Mouse (Mus musculus): Measurements from ENCODE around the gene Abhd2. TPM values are rescaled to one million over a fixed set of nuclear protein-coding genes. Genes with fewer than 3 reads are reported as not detected.

Abhd2 gene
- polyA plus RNA-seq, 1 experiment from 2014 or later: 11.6 TPM

DNA sequence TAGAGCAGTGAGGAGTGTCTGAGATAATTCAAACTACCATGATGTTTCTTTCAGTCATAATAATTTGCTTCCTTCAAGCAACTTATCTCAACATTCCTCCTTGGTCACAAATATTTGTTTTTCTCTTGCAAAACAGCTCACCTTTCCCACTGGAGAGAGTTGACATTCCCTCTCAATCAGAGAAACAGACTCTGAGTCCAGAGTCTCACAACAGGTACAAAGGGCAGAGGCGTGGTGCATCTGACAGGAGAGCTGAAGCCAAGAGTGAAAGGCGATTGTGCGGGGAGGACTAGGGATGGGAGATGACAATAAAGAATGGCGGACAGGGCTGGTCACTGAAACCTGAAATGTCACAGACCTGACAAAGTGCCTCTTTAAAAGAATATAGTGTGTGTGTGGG, 16.3 kb upstream of the Abhd2 start:
- 90% methylated on average over 4 of the region's 4 CpGs for WGBS
- H3K9ac ChIP-seq (ENCODE audit: low read length): no peak overlapping the region
- no peaks in the 10 kb centered on the region for H3K36me3 ChIP-seq (ENCODE audit: control insufficient read depth, insufficient read depth, low read length)
- no peak overlapping the region for H3K27ac ChIP-seq (ENCODE audit: low read depth, low read length)
- H3K9me3 ChIP-seq (ENCODE audit: control insufficient read depth, low read length): no peaks in the 10 kb centered on the region
- H3K4me3 ChIP-seq (ENCODE audit: low read depth, low read length): no peak overlapping the region
- H3K4me1 ChIP-seq (ENCODE audit: control insufficient read depth, insufficient read depth, low read length): no peaks in the 10 kb centered on the region
- ATAC-seq (ENCODE audit: low FRiP score) (no peak), DNase-seq (ENCODE audit: low spot score, missing footprints) (no peak)
- no peaks in the 10 kb centered on the region for H3K27me3 ChIP-seq (ENCODE audit: control insufficient read depth, insufficient read depth, low read length)
- no peak overlapping the region for H3K4me2 ChIP-seq

DNA sequence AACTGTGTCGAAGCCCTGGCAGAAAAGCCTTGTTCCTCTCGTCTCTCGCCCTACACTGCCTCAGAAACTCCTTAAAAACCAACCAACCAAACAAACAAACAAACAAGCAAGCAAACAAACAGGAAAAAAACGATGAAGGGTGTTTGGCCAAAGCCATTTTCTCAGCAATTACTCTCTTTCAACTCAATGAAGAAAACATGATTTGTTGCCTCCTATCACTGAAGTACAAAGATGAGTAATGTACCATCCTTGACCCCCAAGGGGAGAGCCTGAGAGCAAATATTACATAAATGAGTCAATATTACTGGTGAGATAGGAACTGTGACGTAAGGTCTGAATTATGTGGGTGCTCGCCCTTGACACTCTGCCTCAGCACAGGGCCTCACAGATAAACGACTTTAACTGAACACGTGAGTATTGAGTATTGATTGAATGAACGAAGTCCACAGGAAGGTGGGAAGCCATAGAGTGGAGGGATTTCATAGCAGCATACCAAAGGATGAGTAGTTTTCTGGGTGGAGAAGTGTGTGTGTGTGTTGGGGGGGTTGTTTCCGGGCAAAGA, 13.9 kb upstream of the Abhd2 start:
- Histone ChIP-seq H3K4me3 (ENCODE audit: low read depth, low read length) (no peak overlapping the region), H3K4me2 (no peak overlapping the region), H3K9me3 (ENCODE audit: control insufficient read depth, low read length) (no peaks in the 10 kb centered on the region), H3K9ac (ENCODE audit: low read length) (no peak overlapping the region), H3K36me3 (ENCODE audit: control insufficient read depth, insufficient read depth, low read length) (no peaks in the 10 kb centered on the region), H3K27ac (ENCODE audit: low read depth, low read length) (no peak overlapping the region), H3K27me3 (ENCODE audit: control insufficient read depth, insufficient read depth, low read length) (no peaks in the 10 kb centered on the region), H3K4me1 (ENCODE audit: control insufficient read depth, insufficient read depth, low read length) (no peaks in the 10 kb centered on the region)
- ATAC-seq (ENCODE audit: low FRiP score): no peak
- DNase-seq (ENCODE audit: low spot score, missing footprints): no peak
- 88% methylated on average over 10 of the region's 10 CpGs for WGBS

DNA sequence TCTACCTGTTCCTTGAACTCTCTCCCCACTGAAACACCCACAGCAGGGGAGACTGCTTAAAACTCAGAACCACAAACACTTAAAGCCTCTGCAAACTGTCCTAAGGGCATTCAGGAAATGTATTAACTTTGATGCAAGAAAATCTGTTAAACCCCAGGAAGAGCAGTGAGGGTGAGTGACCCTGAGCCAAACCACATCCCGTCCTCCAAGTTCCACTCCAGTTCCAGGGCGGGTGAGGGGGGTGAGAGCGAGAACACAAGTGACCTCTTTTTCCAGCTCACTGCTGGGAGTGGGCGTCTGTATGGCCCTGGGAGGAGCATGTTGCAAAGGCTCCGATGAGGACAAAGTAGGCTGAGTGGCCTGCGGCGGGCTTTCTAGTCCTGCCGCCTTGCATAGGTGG, 10.5 kb upstream of the Abhd2 start:
- Histone ChIP-seq H3K27ac (ENCODE audit: low read depth, low read length) (no peak overlapping the region), H3K4me2 (no peak overlapping the region), H3K9ac (ENCODE audit: low read length) (no peak overlapping the region), H3K4me1 (ENCODE audit: control insufficient read depth, insufficient read depth, low read length) (no peaks in the 10 kb centered on the region), H3K9me3 (ENCODE audit: control insufficient read depth, low read length) (no peaks in the 10 kb centered on the region), H3K36me3 (ENCODE audit: control insufficient read depth, insufficient read depth, low read length) (no peaks in the 10 kb centered on the region), H3K4me3 (ENCODE audit: low read depth, low read length) (no peak overlapping the region), H3K27me3 (ENCODE audit: control insufficient read depth, insufficient read depth, low read length) (no peaks in the 10 kb centered on the region)
- no peak for ATAC-seq (ENCODE audit: low FRiP score)
- WGBS: 78% methylated on average over 8 of the region's 8 CpGs
- DNase-seq (ENCODE audit: low spot score, missing footprints): no peak

DNA sequence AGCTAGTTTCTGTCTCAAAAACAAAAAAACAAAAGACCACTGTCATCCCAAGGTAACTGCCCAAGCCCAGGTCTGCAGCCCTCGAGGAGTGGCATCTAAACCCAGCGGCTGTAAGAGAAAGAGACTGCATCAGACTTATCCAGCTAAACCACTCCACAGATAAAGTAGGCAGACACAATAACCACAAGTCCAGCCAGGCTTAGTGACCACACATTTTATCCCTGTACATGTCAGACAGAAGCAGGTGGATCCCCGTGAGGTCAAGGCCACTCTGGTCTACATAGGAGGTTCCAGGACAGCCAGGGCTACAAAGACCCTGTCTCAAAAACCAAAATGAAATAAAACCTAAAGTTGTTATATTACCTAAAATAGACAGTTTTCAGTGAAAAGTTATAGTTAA, 9.2 kb upstream of the Abhd2 start:
- ATAC-seq (ENCODE audit: low FRiP score) (no peak), DNase-seq (ENCODE audit: low spot score, missing footprints) (no peak)
- no peak overlapping the region for H3K27ac ChIP-seq (ENCODE audit: low read depth, low read length)
- H3K9me3 ChIP-seq (ENCODE audit: control insufficient read depth, low read length): no peaks in the 10 kb centered on the region
- H3K36me3 ChIP-seq (ENCODE audit: control insufficient read depth, insufficient read depth, low read length): no peaks in the 10 kb centered on the region
- no peaks in the 10 kb centered on the region for H3K27me3 ChIP-seq (ENCODE audit: control insufficient read depth, insufficient read depth, low read length)
- H3K4me3 ChIP-seq (ENCODE audit: low read depth, low read length): no peak overlapping the region
- no peak overlapping the region for H3K9ac ChIP-seq (ENCODE audit: low read length)
- no peaks in the 10 kb centered on the region for H3K4me1 ChIP-seq (ENCODE audit: control insufficient read depth, insufficient read depth, low read length)
- no peak overlapping the region for H3K4me2 ChIP-seq
- WGBS: 95% methylated on average over 3 of the region's 3 CpGs

DNA sequence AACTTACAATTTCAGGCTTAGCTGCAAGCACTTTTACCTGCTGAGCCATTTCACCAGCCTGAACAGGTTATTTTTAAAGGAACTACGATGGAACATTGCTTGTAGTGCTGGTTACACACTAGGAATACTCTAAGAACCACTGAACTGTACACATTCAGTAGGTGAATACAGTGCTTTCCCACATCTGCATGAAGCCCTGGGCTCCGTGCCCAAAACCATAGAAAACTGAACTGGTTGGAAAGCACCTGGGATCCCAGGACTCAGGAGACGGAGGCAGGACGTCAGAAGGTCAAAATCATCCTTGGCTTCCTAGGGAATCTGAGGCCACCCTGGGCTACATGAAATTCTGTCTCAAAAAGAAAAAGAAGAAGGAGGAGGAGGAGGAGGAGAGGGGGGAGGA, 6.8 kb upstream of the Abhd2 start:
- H3K4me1 ChIP-seq (ENCODE audit: control insufficient read depth, insufficient read depth, low read length): no peaks in the 10 kb centered on the region
- DNase-seq (ENCODE audit: low spot score, missing footprints): no peak
- H3K4me3 ChIP-seq (ENCODE audit: low read depth, low read length): no peak overlapping the region
- no peak overlapping the region for H3K27ac ChIP-seq (ENCODE audit: low read depth, low read length)
- no peaks in the 10 kb centered on the region for H3K27me3 ChIP-seq (ENCODE audit: control insufficient read depth, insufficient read depth, low read length)
- H3K36me3 ChIP-seq (ENCODE audit: control insufficient read depth, insufficient read depth, low read length): no peaks in the 10 kb centered on the region
- no peak for ATAC-seq (ENCODE audit: low FRiP score)
- no peak overlapping the region for H3K9ac ChIP-seq (ENCODE audit: low read length)
- no peaks in the 10 kb centered on the region for H3K9me3 ChIP-seq (ENCODE audit: control insufficient read depth, low read length)
- no peak overlapping the region for H3K4me2 ChIP-seq
- 86% methylated on average over 4 of the region's 4 CpGs for WGBS

DNA sequence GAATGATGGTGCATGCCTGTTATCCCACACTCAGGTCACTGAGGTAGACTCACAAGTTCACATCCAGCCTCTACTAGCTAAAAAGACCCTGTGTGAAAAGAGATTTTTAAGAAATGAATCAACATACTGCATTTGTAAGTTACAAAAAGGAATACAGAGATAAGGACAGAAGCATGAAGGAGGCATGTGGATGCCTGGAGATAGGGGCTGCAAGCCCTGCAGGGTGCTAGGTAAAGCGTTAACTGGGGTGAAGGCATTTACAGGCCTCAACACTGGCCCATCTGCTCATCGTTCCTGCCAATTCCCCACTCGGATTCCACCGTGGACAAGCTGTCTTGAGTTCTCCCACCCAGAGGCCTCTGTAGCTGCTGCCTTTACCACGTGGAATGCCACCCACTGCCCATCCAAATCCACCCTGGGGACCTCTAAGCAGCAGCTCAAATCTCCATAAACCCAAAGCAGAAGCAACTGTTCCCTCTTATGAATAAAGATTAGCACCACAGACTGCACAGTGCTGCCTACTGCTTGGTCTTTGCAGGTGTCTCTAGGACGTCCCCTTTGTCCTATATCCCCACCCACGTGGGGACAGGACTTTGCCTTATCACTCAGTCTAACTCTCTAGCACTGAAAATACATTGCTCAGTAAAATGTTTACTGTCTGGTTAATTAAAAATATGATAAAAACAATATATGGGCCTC, 5.2 kb upstream of the Abhd2 start:
- peaks cover 4% of the 10 kb centered on the region; the same call in 1 of the 2 replicates for H3K4me1 ChIP-seq (ENCODE audit: control insufficient read depth, insufficient read depth, low read length)
- no peak for ATAC-seq (ENCODE audit: low FRiP score)
- 47% methylated on average over 7 of the region's 7 CpGs for WGBS
- H3K27ac ChIP-seq (ENCODE audit: low read depth, low read length): no peak overlapping the region
- H3K4me3 ChIP-seq (ENCODE audit: low read depth, low read length): no peak overlapping the region
- DNase-seq (ENCODE audit: low spot score, missing footprints): no peak
- H3K27me3 ChIP-seq (ENCODE audit: control insufficient read depth, insufficient read depth, low read length): no peaks in the 10 kb centered on the region
- no peak overlapping the region for H3K4me2 ChIP-seq
- H3K9me3 ChIP-seq (ENCODE audit: control insufficient read depth, low read length): no peaks in the 10 kb centered on the region
- no peak overlapping the region for H3K9ac ChIP-seq (ENCODE audit: low read length)
- H3K36me3 ChIP-seq (ENCODE audit: control insufficient read depth, insufficient read depth, low read length): no peaks in the 10 kb centered on the region

DNA sequence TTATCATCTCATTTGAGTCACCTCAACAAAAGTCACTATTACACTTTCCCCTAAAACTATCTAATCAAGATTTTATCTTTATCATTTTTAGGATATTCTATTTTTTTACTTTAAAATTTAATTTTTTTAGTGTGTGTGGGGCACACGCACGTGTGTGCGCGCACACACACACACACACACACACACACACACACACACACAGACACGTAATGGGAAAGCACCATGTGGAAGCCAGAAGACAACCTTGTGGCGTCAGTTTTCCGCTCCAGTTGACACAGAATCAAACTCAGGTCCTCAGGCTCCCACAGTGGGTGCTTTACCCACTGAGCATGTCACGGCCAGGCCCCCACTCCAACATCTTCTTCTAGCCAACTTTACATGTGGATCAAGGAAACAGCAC, 4.1 kb upstream of the Abhd2 start:
- H3K4me2 ChIP-seq: no peak overlapping the region
- no peak for ATAC-seq (ENCODE audit: low FRiP score)
- no peak overlapping the region for H3K27ac ChIP-seq (ENCODE audit: low read depth, low read length)
- H3K36me3 ChIP-seq (ENCODE audit: control insufficient read depth, insufficient read depth, low read length): no peaks in the 10 kb centered on the region
- no peak overlapping the region for H3K4me3 ChIP-seq (ENCODE audit: low read depth, low read length)
- H3K27me3 ChIP-seq (ENCODE audit: control insufficient read depth, insufficient read depth, low read length): no peaks in the 10 kb centered on the region
- DNase-seq (ENCODE audit: low spot score, missing footprints): no peak
- peaks cover 4% of the 10 kb centered on the region for H3K4me1 ChIP-seq (ENCODE audit: control insufficient read depth, insufficient read depth, low read length)
- H3K9me3 ChIP-seq (ENCODE audit: control insufficient read depth, low read length): no peaks in the 10 kb centered on the region
- WGBS: 87% methylated on average over 8 of the region's 8 CpGs
- no peak overlapping the region for H3K9ac ChIP-seq (ENCODE audit: low read length)

DNA sequence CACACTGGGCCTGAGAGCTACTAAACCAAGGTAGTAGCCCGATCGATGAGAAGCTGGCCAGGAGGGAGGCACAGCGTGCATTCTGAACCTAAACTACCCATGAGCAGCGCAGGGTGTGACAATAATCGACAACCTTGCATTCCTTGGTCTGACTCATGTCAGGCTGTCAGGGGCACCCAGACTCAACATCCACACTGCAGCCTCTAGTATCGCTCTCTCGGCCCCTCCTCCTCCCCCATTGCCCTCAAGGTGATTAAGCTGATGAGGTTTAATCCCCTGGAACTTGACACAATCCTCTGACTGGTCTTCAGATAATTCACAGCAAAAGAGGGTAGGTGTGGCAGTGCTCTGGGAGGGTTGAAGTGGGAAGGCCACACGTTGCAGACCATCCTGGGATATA, 3.6 kb upstream of the Abhd2 start:
- Histone ChIP-seq H3K4me1 (ENCODE audit: control insufficient read depth, insufficient read depth, low read length) (peaks cover 9% of the 10 kb centered on the region), H3K4me2 (no peak overlapping the region), H3K9me3 (ENCODE audit: control insufficient read depth, low read length) (no peaks in the 10 kb centered on the region), H3K36me3 (ENCODE audit: control insufficient read depth, insufficient read depth, low read length) (no peaks in the 10 kb centered on the region), H3K9ac (ENCODE audit: low read length) (no peak overlapping the region), H3K4me3 (ENCODE audit: low read depth, low read length) (no peak overlapping the region), H3K27ac (ENCODE audit: low read depth, low read length) (no peak overlapping the region), H3K27me3 (ENCODE audit: control insufficient read depth, insufficient read depth, low read length) (no peaks in the 10 kb centered on the region)
- no peak for DNase-seq (ENCODE audit: low spot score, missing footprints)
- WGBS: 52% methylated on average over 8 of the region's 8 CpGs
- ATAC-seq (ENCODE audit: low FRiP score): no peak

DNA sequence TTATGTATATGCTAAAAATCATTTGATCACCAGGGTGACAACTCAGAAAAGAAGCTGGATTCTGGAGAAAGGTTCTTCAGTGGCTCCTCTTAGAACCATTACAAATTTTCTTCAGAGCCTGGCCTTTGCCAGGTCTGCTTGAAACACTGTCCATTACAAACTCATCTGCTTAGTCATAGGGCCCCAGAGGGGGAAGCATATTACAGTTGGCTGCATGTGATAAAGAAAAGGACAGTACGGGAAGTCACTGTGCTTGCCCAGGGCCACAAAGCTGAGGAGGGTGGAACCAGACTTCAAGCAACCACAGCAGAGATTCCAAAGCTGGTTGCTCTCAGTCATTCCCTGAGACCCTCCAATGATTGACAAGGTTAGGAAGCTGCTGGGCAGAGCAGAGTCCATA, 3.1 kb upstream of the Abhd2 start:
- H3K4me1 ChIP-seq (ENCODE audit: control insufficient read depth, insufficient read depth, low read length): peaks cover 12% of the 10 kb centered on the region
- DNase-seq (ENCODE audit: low spot score, missing footprints) (no peak), ATAC-seq (ENCODE audit: low FRiP score) (no peak)
- H3K9me3 ChIP-seq (ENCODE audit: control insufficient read depth, low read length): no peaks in the 10 kb centered on the region
- H3K9ac ChIP-seq (ENCODE audit: low read length): no peak overlapping the region
- 81% methylated on average over 1 of the region's 1 CpGs for WGBS
- no peak overlapping the region for H3K4me2 ChIP-seq
- H3K4me3 ChIP-seq (ENCODE audit: low read depth, low read length): no peak overlapping the region
- H3K27ac ChIP-seq (ENCODE audit: low read depth, low read length): no peak overlapping the region
- H3K36me3 ChIP-seq (ENCODE audit: control insufficient read depth, insufficient read depth, low read length): no peaks in the 10 kb centered on the region
- no peaks in the 10 kb centered on the region for H3K27me3 ChIP-seq (ENCODE audit: control insufficient read depth, insufficient read depth, low read length)

Data from midbrain, embryonic 11.5 days (tissue).